Mouse (Mus musculus): ENCODE measurements around the gene Rbm34.

GRCm38 (mm10) chr8:127011668-127012067 lies 40.8 kb upstream of the Rbm34 start:
- TF ChIP-seq POLR2A (IDR thresholded peaks at IDR 0.05; ENCODE audit: insufficient read depth, low read length) = no peak
- no peak for TF ChIP-seq CTCF (IDR thresholded peaks at IDR 0.05; ENCODE audit: low read depth, low read length)

Measured in ES-Bruce4 (cell line).